Mouse (Mus musculus): ENCODE measurements around the gene Tbp. TPM values are rescaled to one million over a fixed set of nuclear protein-coding genes. Genes with fewer than 3 reads are reported as not detected.
A peak's percentile ranks its signal among the peaks of the same experiment; 100 is the strongest.
"Not testable (repeated sequence)": the region's sequence is repeated elsewhere in the genome, so short reads cannot be mapped to it uniquely, and the experiment has no call there.

Gene Tbp
- total RNA-seq, 2 experiments from 2014 or later = 30.3 to 36.0 TPM

DNA sequence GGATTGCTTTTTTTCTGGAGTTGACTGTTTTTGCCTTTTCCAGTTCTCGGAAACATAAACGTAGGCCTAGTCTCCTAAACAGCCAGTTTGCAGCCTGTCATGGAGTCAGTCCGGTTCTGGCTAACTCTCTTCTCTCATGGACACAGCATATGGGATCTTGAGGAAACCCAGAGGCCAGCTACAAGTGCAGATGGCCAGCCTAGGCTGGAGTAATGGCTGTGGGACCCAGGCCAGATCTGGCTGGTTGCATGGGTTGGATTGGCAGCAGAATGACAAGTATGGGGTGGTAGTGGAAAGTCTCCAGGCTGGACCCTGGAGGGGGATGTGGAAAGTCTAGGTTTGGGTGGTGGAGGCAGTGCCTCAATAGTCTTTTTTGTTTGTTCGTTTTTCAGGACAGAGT, 40.6 kb downstream of the Tbp start:
- no peak for DNase-seq

DNA sequence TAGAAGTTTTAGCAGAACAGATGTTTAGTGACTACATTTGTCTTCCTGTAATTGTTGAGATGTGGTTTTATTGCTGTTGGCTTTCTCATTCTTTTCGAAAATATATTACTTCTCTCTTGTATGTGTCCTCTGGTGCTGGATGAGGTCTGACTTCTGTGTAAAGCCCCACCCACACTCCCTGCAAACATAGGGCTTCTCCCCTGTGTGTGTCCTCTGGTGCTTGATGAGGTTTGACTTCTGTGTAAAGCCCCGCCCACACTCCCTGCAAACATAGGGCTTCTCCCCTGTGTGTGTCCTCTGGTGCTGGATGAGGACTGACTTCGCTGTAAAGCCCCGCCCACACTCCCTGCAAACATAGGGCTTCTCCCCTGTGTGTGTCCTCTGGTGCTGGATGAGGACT, 44.2 kb downstream of the Tbp start:
- not testable (repeated sequence) for DNase-seq

DNA sequence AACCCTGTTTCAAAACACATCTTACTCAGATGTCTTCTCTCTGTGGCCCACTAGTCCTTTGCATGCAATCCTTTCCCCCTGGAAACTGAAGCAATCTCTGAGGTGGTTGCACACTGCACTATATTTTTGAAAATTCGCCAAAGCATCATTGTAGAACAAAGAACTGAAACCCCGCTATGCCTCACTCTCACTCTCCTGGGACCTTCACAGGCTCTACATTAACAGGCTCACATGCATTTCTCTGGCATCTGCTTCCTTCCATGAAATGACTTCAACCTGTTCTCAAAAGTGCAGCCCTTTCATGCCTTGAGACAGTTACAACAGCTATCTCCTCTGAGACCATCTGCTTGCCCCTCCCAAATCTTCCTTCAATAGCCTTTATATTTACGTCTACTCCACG, 46.8 kb downstream of the Tbp start:
- no peak for DNase-seq

DNA sequence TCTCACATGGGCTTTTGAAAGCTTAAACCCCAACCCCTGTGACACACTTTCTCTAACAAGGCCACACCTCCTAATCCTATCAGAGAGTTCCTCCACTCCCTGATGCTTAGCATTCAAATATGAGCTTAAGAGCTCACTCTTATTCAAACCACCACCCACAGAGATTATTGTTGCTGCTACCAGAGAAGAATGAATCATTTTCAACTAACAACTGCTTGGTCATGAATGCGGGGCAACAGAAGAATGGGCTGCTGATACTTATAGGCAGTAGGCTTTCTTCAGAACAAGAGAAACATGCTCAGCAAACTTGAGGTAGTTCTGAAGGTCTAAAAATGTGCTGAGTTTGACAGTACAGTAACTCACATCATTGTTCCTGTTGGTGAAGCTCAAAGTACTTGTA, 50.0 kb downstream of the Tbp start:
- no peak for DNase-seq

DNA sequence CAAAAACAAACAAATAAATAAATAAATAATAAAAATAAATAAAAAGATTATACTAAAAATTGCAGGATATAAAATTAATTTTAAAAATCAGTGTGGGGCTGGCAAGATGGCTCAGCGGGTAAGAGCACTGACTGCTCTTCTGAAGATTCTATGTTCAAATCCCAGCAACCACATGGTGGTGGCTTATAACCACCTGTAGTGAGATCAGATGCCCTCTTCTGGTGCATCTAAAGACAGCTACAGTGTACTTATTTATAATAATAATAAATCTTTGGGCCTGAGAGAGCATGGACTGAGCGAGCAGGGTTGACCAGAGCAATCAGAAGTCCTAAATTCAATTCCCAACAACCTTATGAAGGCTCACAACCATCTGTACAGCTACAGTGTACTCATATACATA, 60.3 kb downstream of the Tbp start:
- no peak for DNase-seq

DNA sequence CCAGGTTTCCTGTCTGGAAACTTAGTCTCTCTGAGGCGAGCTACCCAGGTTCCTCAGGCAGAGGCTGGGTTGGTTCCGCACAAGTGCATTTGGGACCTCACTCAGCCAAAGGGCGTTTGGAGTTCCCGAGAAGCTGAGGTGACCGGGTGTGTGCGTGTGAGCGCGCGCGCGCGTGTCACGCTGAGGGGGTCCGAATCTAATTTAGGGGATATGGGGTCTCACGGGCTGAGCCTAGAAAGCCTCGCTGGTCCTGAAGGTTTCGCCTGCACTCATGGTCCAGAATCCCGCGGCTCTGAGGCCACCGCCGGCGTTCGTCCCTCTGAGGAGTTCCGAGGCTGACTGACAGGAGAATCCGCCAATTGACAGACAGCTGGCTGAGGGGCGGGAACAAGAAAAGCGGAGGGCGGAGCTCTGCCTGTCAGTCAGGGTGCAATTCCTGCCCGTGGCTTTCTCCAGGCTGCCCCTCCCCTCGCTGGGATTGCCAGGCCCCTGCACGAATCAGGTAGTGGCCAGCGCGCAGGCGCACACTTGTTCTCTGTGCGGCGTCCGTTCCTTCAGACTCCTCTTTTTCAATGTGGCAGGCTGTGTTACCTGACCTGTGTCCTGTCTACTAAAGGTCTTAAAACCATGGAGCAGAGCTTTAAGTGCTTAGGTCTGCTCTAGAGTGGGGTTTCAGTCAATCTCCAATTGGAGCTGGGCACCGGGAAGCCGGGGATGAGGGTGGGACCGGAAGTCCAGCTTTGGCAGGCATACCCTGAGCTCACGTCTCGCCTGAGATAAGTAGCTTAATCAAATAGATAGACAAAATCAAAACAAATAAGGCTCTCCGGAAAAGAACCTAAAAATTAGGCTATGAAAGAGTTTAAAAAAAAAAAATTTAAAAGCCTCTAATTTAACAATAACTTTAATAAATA, 64.6 kb downstream of the Tbp start, which contains the start of gene Prdm9:
TSS of gene Prdm9 (minus strand) at position 341 of the 914 bp plus-strand sequence.
- peak; percentile 100 for DNase-seq

DNA sequence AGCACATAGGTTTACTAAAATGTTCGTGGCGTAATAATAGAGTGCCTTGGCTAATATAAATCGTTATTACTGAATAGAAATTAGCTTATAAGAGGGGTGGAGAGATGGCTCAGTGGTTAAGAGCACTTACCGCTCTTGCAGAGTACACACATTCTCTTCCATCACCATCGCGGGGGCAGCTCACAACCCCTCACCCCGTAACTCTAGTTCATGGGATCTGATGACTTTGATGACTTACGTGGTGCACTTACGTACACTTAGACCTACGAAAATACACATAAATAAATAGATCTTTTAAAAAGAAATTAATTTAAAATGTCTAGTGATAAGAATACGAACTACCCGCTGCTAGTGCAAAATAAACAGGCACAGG, 65.2 kb downstream of the Tbp start:
- no peak for DNase-seq

DNA sequence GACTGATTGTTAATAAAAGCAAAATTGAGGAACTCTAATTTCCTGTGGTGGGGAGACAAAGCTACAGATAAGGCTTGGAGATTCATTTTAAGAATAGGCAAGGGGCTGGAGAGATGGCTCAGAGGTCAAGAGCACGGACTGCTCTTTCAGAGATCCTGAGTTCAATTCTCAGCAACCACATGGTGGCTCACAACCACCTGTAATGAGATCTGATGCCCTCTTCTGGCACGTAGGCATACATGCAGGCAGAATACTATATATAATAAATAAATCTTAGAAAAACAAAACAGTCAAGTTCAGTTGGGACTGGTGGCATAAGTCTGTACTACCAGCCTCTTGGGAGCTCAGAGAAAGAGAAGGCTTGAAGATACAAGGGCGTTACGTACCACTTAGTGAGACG, 67.2 kb downstream of the Tbp start:
- no peak for DNase-seq

DNA sequence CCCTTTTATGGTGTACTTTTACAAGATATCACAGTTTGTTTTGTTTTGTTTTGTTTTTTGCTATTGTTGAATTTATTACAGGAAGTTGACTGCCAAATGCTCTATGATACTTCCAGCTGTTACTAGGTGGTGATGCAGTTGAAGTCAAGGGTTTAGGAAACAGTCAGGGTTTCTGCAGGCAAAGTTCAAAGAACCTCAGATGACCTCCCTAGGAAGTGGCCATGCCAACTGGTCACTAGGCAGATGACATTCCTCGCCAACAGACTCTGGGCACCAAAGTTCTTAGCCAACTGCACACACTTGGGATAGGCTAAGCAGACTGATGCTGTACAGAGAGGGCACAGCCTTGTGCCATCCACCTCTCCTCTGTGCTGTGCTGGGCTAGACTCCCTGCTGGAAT, 75.4 kb downstream of the Tbp start:
- DNase-seq = no peak

DNA sequence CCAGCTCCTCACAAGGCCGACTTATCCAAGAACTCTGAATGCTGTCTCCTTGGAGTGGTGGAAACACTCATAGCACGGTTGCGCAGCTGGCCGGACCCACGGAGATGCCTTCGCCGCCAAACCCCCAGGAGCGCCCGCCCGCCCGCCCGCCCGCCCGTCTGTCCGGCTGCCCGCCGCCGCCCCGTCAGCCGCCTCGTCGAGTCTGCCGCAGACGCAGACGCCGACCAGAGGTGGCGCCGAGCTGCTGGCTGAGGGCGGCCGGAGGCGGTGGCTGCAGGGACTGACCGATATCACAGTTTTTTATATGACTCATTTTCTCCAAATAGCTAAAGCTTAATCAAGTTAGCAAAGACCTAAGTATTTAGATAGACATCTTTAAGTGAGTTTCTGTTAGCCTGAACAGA, 77.6 kb downstream of the Tbp start:
- no peak for DNase-seq

Other genes with a start within 250 kb of the Tbp start
- gene Dll1, start 123.0 kb upstream of the Tbp start, total RNA-seq (2021) = 10 to 100 TPM; 10.7 to 11.8 TPM
- gene Fam120b, start 103.7 kb upstream of the Tbp start, total RNA-seq (2021) = 10 to 100 TPM; 46.8 to 50.2 TPM
- gene Psmb1, start 137 bp upstream of the Tbp start, total RNA-seq (2021) = 100 to 1,000 TPM; 120 to 138 TPM
- gene Pdcd2, start 27.4 kb downstream of the Tbp start, total RNA-seq (2021) = 10 to 100 TPM; 16.7 to 18.9 TPM
- 1 to 10 TPM; 3.6 to 4.0 TPM for gene Prdm9, start 64.5 kb downstream of the Tbp start, total RNA-seq (2021)
- 10 to 100 TPM; 24.2 to 25.3 TPM for gene Chd1, start 205.1 kb downstream of the Tbp start, total RNA-seq (2021)